Mouse (Mus musculus) gonadal fat pad, adult 2 months (tissue): ENCODE measurements around the gene Emc8. TPM values are rescaled to one million over a fixed set of nuclear protein-coding genes. Genes with fewer than 3 reads are reported as not detected.

Experiments used
- DNase-seq: peaks from one replicate; pipeline ENCODE4 v3.0.0-alpha.2; 2012; ENCODE audit warnings: low read depth
- polyA plus RNA-seq: library from polyadenylated mRNA; depleted of rRNA; stranded (reverse); fragments of >200 nt; gene quantifications from 2 replicates; pipeline ENCODE4 v1.2.3, GENCODE M21; 2012

Emc8 gene
- polyA plus RNA-seq, 1 experiment: 121 TPM

GRCm38 (mm10) chr8:120642031-120642662 lies 26.2 kb downstream of the Emc8 start:
- DNase-seq: no peak

- no peak for DNase-seq
These were observed 27.1 kb downstream of the Emc8 start for GRCm38 (mm10) chr8:120641245-120641644.

- DNase-seq: no peak
These were observed 34.0 kb downstream of the Emc8 start for GRCm38 (mm10) chr8:120634329-120634839.

- no peak for DNase-seq
These were observed 34.6 kb downstream of the Emc8 start for GRCm38 (mm10) chr8:120633665-120634271.

- no peak for DNase-seq
These were observed 35.3 kb downstream of the Emc8 start for GRCm38 (mm10) chr8:120632969-120633664.

- DNase-seq: no peak
These were observed 36.7 kb downstream of the Emc8 start for GRCm38 (mm10) chr8:120631441-120632375.

GRCm38 (mm10) chr8:120630848-120631247 lies 37.5 kb downstream of the Emc8 start:
- DNase-seq: no peak

- DNase-seq: no peak
These were observed 38.3 kb downstream of the Emc8 start for GRCm38 (mm10) chr8:120630031-120630430.

GRCm38 (mm10) chr8:120627298-120627697 lies 41.1 kb downstream of the Emc8 start:
- DNase-seq: no peak

- no peak for DNase-seq
These were observed 41.9 kb downstream of the Emc8 start for GRCm38 (mm10) chr8:120626461-120626860.

GRCm38 (mm10) chr8:120623608-120624007 lies 44.8 kb downstream of the Emc8 start:
- no peak for DNase-seq

- DNase-seq: no peak
These were observed 46.2 kb downstream of the Emc8 start for GRCm38 (mm10) chr8:120622161-120622560.

GRCm38 (mm10) chr8:120620441-120620840 lies 47.9 kb downstream of the Emc8 start:
- DNase-seq: no peak

- DNase-seq: no peak
These were observed 48.9 kb downstream of the Emc8 start for GRCm38 (mm10) chr8:120619235-120620180.

- DNase-seq: no peak
These were observed 50.3 kb downstream of the Emc8 start for GRCm38 (mm10) chr8:120618110-120618509.

- DNase-seq: no peak
These were observed 51.4 kb downstream of the Emc8 start for GRCm38 (mm10) chr8:120616663-120617626.

- DNase-seq: no peak
These were observed 53.9 kb downstream of the Emc8 start for GRCm38 (mm10) chr8:120614491-120614890.

- DNase-seq: no peak
These were observed 57.5 kb downstream of the Emc8 start for GRCm38 (mm10) chr8:120610824-120611223.

GRCm38 (mm10) chr8:120607885-120608284 lies 60.5 kb downstream of the Emc8 start:
- no peak for DNase-seq
